Comparison of ENCODE assay signal across 17 mouse cellular contexts in the genomic region with DNA sequence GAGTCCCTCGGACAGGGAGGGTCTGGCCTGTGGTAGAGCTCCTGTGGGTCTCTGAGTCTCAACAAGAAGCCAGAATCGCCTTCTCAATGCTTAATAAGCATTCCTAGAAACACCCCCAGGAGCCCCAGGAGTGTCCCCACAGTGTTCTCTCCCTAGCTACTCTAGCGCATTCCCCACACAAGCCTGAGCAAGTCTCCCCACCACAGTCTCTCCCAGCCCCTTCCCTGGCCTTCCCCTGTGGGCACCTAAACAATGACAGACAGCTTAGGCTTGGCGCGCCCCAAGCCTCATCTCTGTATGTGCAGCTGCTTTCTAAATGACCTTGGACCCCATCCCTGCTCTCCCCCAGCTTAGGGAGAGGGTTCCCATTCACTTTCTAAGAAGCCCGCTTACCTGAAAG.
"Had no signal": no experiment of that assay in that cellular context is flagged by ENCODE, and none has a peak within 500 bp of the region (broad histone marks: within the 10 kb centered on the region; RNA-seq: fewer than 3 reads in every experiment).

No protein-coding gene starts in this region.

- H3K36me3 ChIP-seq: liver, embryonic 12.5 days; midbrain, embryonic 12.5 days; neural tube, embryonic 13.5 days had no signal

- H3K4me3 ChIP-seq: layer of hippocampus, adult 2 months; liver, embryonic 12.5 days; midbrain, embryonic 12.5 days; neural tube, embryonic 13.5 days had no signal

- H3K9ac ChIP-seq: liver, embryonic 12.5 days; lung, embryonic 14.5 days; midbrain, embryonic 12.5 days; neural tube, embryonic 13.5 days had no signal

- H3K27ac ChIP-seq: kidney, postnatal 0 days; layer of hippocampus, adult 2 months; liver, embryonic 12.5 days; macrophage; midbrain, embryonic 12.5 days; neural tube, embryonic 13.5 days had no signal

- H3K9me3 ChIP-seq: liver, embryonic 12.5 days; midbrain, embryonic 12.5 days; neural tube, embryonic 13.5 days had no signal

- H3K4me1 ChIP-seq: midbrain, embryonic 12.5 days; neural tube, embryonic 13.5 days had no signal

- ATAC-seq: intestine, postnatal 0 days; liver, embryonic 12.5 days; midbrain, embryonic 16.5 days had no signal

- H3K4me2 ChIP-seq: liver, embryonic 12.5 days; lung, embryonic 14.5 days; midbrain, embryonic 12.5 days; neural tube, embryonic 13.5 days had no signal

- H3K27me3 ChIP-seq: liver, embryonic 12.5 days; neural tube, embryonic 13.5 days had no signal

- DNase-seq: kidney, adult 8-10 months; kidney, postnatal 4 days; left cerebral cortex, postnatal 4 days; lung, embryonic 14.5 days; lung, postnatal 14 days; right cerebral cortex, postnatal 4 days; spleen, adult 18-20 months; thymus, adult 18-20 months; thymus, postnatal 25 days had no signal
